Mouse (Mus musculus) ES-Bruce4 (cell line): Measurements from ENCODE around the gene Gprasp1.

ENCODE experiments used
- CTCF ChIP-seq: IDR thresholded peaks from one replicate; pipeline ENCODE4 v1.8.1; 2011; ENCODE audit warnings: low read depth, low read length
- EP300 ChIP-seq: IDR thresholded peaks from 2 replicates; pipeline ENCODE4 v1.6.1; 2011; ENCODE audit warnings: low read depth, low read length; ENCODE audit not compliant: insufficient read depth
- POLR2A ChIP-seq: IDR thresholded peaks from one replicate; pipeline ENCODE4 v1.8.1; 2011; ENCODE audit warnings: low read length; ENCODE audit not compliant: insufficient read depth

GRCm38 (mm10) chrX:135704349-135704748 lies 38.2 kb upstream of the Gprasp1 start:
- TF ChIP-seq POLR2A (no peak), CTCF (no peak), EP300 (no peak)
